Mouse (Mus musculus) stomach, embryonic 14.5 days (tissue): ENCODE measurements around the gene Pgap2. TPM values are rescaled to one million over a fixed set of nuclear protein-coding genes. Genes with fewer than 3 reads are reported as not detected.

Source experiments
- ATAC-seq: fragments of 200-750 bp; cut with Nextera tagmentation; 2 replicates; pipeline ENCODE4 v1.8.0; 2017; ENCODE audit warnings: low read depth, moderate TSS enrichment; ENCODE audit not compliant: insufficient number of reproducible peaks, insufficient read depth, low FRiP score
- H3K27ac ChIP-seq: fragments of 300-500 bp; sonication (generic); 2 replicates; pipeline ENCODE4 v1.5.1; 2014; ENCODE audit warnings: mild to moderate bottlenecking, low read length, moderate library complexity, mixed read lengths
- H3K27me3 ChIP-seq: fragments of 300-500 bp; sonication (generic); 2 replicates; pipeline ENCODE4 v1.6.1; 2014; ENCODE audit warnings: low read length, control low read depth, mixed read lengths; ENCODE audit not compliant: control insufficient read depth, insufficient read depth
- H3K36me3 ChIP-seq: fragments of 300-500 bp; sonication (generic); 2 replicates; pipeline ENCODE4 v1.6.1; 2014; ENCODE audit warnings: mild to moderate bottlenecking, control low read depth, low read length, moderate library complexity, mixed read lengths; ENCODE audit not compliant: control insufficient read depth, insufficient read depth
- H3K4me1 ChIP-seq: fragments of 300-500 bp; sonication (generic); 2 replicates; pipeline ENCODE4 v1.6.1; 2014; ENCODE audit warnings: low read length, control low read depth, mixed read lengths; ENCODE audit not compliant: control insufficient read depth, insufficient read depth
- H3K4me2 ChIP-seq: fragments of 300-500 bp; sonication (generic); replicated peaks from 2 replicates; pipeline ENCODE4 v1.6.1; 2014; ENCODE audit warnings: low read depth, low read length, control low read depth
- H3K4me3 ChIP-seq: fragments of 300-500 bp; sonication (generic); 2 replicates; pipeline ENCODE4 v1.5.1; 2014; ENCODE audit warnings: low read depth, low read length, control low read depth
- H3K9ac ChIP-seq: fragments of 300-500 bp; sonication (generic); replicated peaks from 2 replicates; pipeline ENCODE4 v1.6.1; 2014; ENCODE audit warnings: low read depth, mild to moderate bottlenecking, control low read depth, low read length, moderate library complexity, mixed read lengths
- H3K9me3 ChIP-seq: fragments of 300-500 bp; sonication (generic); 2 replicates; pipeline ENCODE4 v1.6.1; 2016; ENCODE audit warnings: low read depth, low read length, control low read depth; ENCODE audit not compliant: control insufficient read depth
- WGBS: fragments of 180-500 bp; shearing (Covaris S2); extraction: QIAGEN DNeasy Blood & Tissue Kit; methylation state at CpG from one replicate; pipeline ENCODE4 v1.1.7; 2014; 5-methylcytosine and 5-hydroxymethylcytosine counted together
- polyA plus RNA-seq: library from polyadenylated mRNA; unstranded; fragments of >200 nt; fragmentation: Nextera tagmentation; extraction: Ambion mirVana; gene quantifications from 2 replicates; pipeline ENCODE4 v1.2.1, GENCODE M21; 2014

The Pgap2 gene
- polyA plus RNA-seq, 1 experiment from 2014 or later = 99.0 TPM

GRCm38 (mm10) chr7:102244782-102245535, 35.0 kb downstream of the Pgap2 start:
- no peak overlapping the region for H3K4me2 ChIP-seq
- no peak overlapping the region for H3K27ac ChIP-seq
- H3K36me3 ChIP-seq = peaks cover 2% of the 10 kb centered on the region; the same call in 1 of the 2 replicates
- H3K9ac ChIP-seq = no peak overlapping the region
- H3K27me3 ChIP-seq = no peaks in the 10 kb centered on the region
- H3K4me1 ChIP-seq = peaks cover 36% of the 10 kb centered on the region
- no peak overlapping the region for H3K4me3 ChIP-seq
- 66% methylated on average over 3 of the region's 3 CpGs for WGBS
- no peak for ATAC-seq
- no peaks in the 10 kb centered on the region for H3K9me3 ChIP-seq

GRCm38 (mm10) chr7:102245775-102246174, 35.8 kb downstream of the Pgap2 start:
- no peaks in the 10 kb centered on the region for H3K9me3 ChIP-seq
- H3K4me2 ChIP-seq = 0 out of 2 replicates have a peak overlapping the region, but pooled peaks have one; percentile 10
- no peak for ATAC-seq
- no peaks in the 10 kb centered on the region; the same call in 1 of the 2 replicates for H3K36me3 ChIP-seq
- WGBS = 17% methylated on average over 1 of the region's 1 CpGs
- 0 out of 2 replicates have a peak overlapping the region, but pooled peaks have one; percentile 10 for H3K27ac ChIP-seq
- H3K9ac ChIP-seq = 0 out of 2 replicates have a peak overlapping the region, but pooled peaks have one; percentile 10
- no peaks in the 10 kb centered on the region for H3K27me3 ChIP-seq
- no peak overlapping the region for H3K4me3 ChIP-seq
- H3K4me1 ChIP-seq = peaks cover 36% of the 10 kb centered on the region

- Histone ChIP-seq H3K27me3 (no peaks in the 10 kb centered on the region), H3K27ac (0 out of 2 replicates have a peak overlapping the region, but pooled peaks have one; percentile 10), H3K4me2 (0 out of 2 replicates have a peak overlapping the region, but pooled peaks have one; percentile 10), H3K9me3 (no peaks in the 10 kb centered on the region), H3K9ac (0 out of 2 replicates have a peak overlapping the region, but pooled peaks have one; percentile 21), H3K4me1 (peaks cover 36% of the 10 kb centered on the region), H3K36me3 (no peaks in the 10 kb centered on the region), H3K4me3 (no peak overlapping the region)
- 43% methylated on average over 6 of the region's 6 CpGs for WGBS
- ATAC-seq = no peak
Observed at GRCm38 (mm10) chr7:102246265-102246664, 36.3 kb downstream of the Pgap2 start.

GRCm38 (mm10) chr7:102246956-102247797, 37.2 kb downstream of the Pgap2 start:
- ATAC-seq = no peak
- Histone ChIP-seq H3K27ac (no peak overlapping the region), H3K9ac (0 out of 2 replicates have a peak overlapping the region, but pooled peaks have one; percentile 21), H3K27me3 (no peaks in the 10 kb centered on the region), H3K9me3 (no peaks in the 10 kb centered on the region), H3K36me3 (no peaks in the 10 kb centered on the region), H3K4me2 (peak overlapping the region; percentile 83), H3K4me1 (peaks cover 36% of the 10 kb centered on the region), H3K4me3 (no peak overlapping the region)
- 61% methylated on average over 12 of the region's 12 CpGs for WGBS

GRCm38 (mm10) chr7:102248691-102249404, 38.8 kb downstream of the Pgap2 start:
- Histone ChIP-seq H3K27ac (peak overlapping the region; percentile 99; the same call in 1 of the 2 replicates), H3K4me3 (peak overlapping the region; percentile 97), H3K4me2 (peak overlapping the region; percentile 83), H3K27me3 (no peaks in the 10 kb centered on the region), H3K4me1 (peaks cover 36% of the 10 kb centered on the region), H3K9ac (peak overlapping the region; percentile 88), H3K36me3 (no peaks in the 10 kb centered on the region), H3K9me3 (no peaks in the 10 kb centered on the region)
- no peak for ATAC-seq
- WGBS = 16% methylated on average over 16 of the region's 16 CpGs

- Histone ChIP-seq H3K9ac (peak overlapping the region; percentile 88), H3K36me3 (no peaks in the 10 kb centered on the region), H3K4me1 (peaks cover 36% of the 10 kb centered on the region), H3K4me3 (peak overlapping the region; percentile 97), H3K27ac (peak overlapping the region; percentile 99), H3K4me2 (peak overlapping the region; percentile 83), H3K27me3 (no peaks in the 10 kb centered on the region), H3K9me3 (no peaks in the 10 kb centered on the region)
- 0% methylated on average over 22 of the region's 23 CpGs for WGBS
- ATAC-seq = peak; percentile 12
Observed at GRCm38 (mm10) chr7:102249531-102249895, 39.5 kb downstream of the Pgap2 start.

- H3K4me2 ChIP-seq = peak overlapping the region; percentile 83
- H3K9ac ChIP-seq = peak overlapping the region; percentile 88
- no peaks in the 10 kb centered on the region for H3K9me3 ChIP-seq
- under 1% methylated on average over 43 of the region's 49 CpGs for WGBS
- peaks cover 35% of the 10 kb centered on the region for H3K4me1 ChIP-seq
- H3K4me3 ChIP-seq = peak overlapping the region; percentile 97
- no peaks in the 10 kb centered on the region for H3K27me3 ChIP-seq
- ATAC-seq = peak; percentile 84
- H3K27ac ChIP-seq = peak overlapping the region; percentile 99
- no peaks in the 10 kb centered on the region for H3K36me3 ChIP-seq
Observed at GRCm38 (mm10) chr7:102249896-102250630, 40.1 kb downstream of the Pgap2 start.
